ENCODE assay signal across 12 mouse cellular contexts in genomic region chr8:90512594-90512993, GRCm38 (mm10).
"Had no signal": no experiment of that assay in that cellular context is flagged by ENCODE, and none has a peak within 500 bp of the region (broad histone marks: within the 10 kb centered on the region; RNA-seq: fewer than 3 reads in every experiment).

No protein-coding gene starts in this region.

- H3K27ac ChIP-seq: kidney, postnatal 0 days; limb, embryonic 10.5 days; liver, embryonic 15.5 days; midbrain, embryonic 15.5 days; stomach, postnatal 0 days had no signal

- H3K4me1 ChIP-seq: liver, embryonic 15.5 days had no signal

- H3K36me3 ChIP-seq: limb, embryonic 10.5 days; liver, embryonic 15.5 days; midbrain, embryonic 15.5 days had no signal

- H3K9me3 ChIP-seq: limb, embryonic 10.5 days; liver, embryonic 15.5 days; midbrain, embryonic 15.5 days had no signal

- H3K9ac ChIP-seq: liver, embryonic 15.5 days; midbrain, embryonic 15.5 days had no signal

- H3K4me3 ChIP-seq: limb, embryonic 10.5 days; liver, embryonic 15.5 days; midbrain, embryonic 15.5 days had no signal

- H3K27me3 ChIP-seq: liver, embryonic 15.5 days; midbrain, embryonic 15.5 days had no signal

- DNase-seq: kidney, adult 9 months; kidney, postnatal 36 days; lung, adult 2 months; lung, postnatal 36 days; thymus, postnatal 4 days had no signal

- ATAC-seq: lung, postnatal 0 days; midbrain, embryonic 15.5 days had no signal

- H3K4me2 ChIP-seq: liver, embryonic 11.5 days; liver, embryonic 15.5 days; midbrain, embryonic 15.5 days had no signal
